7 mouse cellular contexts compared by ENCODE assay signal in the genomic region with DNA sequence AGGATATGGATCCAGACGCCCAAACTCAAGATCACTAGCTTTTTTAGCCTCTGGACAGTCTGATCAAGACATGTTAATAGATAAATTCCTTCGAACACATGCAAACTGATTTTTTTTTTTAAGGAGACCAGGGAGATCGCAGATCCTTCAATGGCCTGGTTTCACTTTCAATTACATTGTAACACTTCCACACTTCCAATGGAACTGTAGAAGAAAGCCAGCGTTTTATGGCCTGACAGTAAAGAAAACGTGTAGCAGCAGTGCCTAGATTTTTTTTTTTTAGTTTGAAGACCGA. TPM values are rescaled to one million over a fixed set of nuclear protein-coding genes. Genes with fewer than 3 reads are reported as not detected.
DNase-seq lines count a peak whose midpoint lies in the region; ATAC-seq lines count a peak whose summit lies in the region.

No protein-coding gene starts in this region.

- H3K4me2 ChIP-seq in forebrain, embryonic 11.5 days (ENCODE audit: low read depth, low read length, severe bottlenecking) = peak overlapping the region; percentile 88
- H3K4me2 ChIP-seq in liver, embryonic 11.5 days = peak overlapping the region; percentile 70
- peak overlapping the region; percentile 78 for H3K4me2 ChIP-seq in stomach, embryonic 16.5 days (ENCODE audit: low read depth, low read length)

- no peaks in the 10 kb centered on the region for H3K27me3 ChIP-seq in megakaryocyte, embryonic 14.5 days (replicated peaks)
- H3K27me3 ChIP-seq in forebrain, embryonic 11.5 days (ENCODE audit: control insufficient read depth, insufficient read depth, low read length) = no peaks in the 10 kb centered on the region
- no peaks in the 10 kb centered on the region for H3K27me3 ChIP-seq in liver, embryonic 11.5 days (replicated peaks; ENCODE audit: control insufficient read depth, insufficient read depth, low read length)
- no peaks in the 10 kb centered on the region for H3K27me3 ChIP-seq in stomach, embryonic 16.5 days (ENCODE audit: control insufficient read depth, insufficient read depth, low read length)

- H3K36me3 ChIP-seq in megakaryocyte, embryonic 14.5 days (replicated peaks; ENCODE audit: low read length) = peaks cover 38% of the 10 kb centered on the region
- H3K36me3 ChIP-seq in forebrain, embryonic 11.5 days (ENCODE audit: control insufficient read depth, insufficient read depth, low read length) = no peaks in the 10 kb centered on the region
- H3K36me3 ChIP-seq in liver, embryonic 11.5 days (ENCODE audit: control insufficient read depth, insufficient read depth, low read length) = no peaks in the 10 kb centered on the region
- H3K36me3 ChIP-seq in stomach, embryonic 16.5 days (ENCODE audit: control insufficient read depth, insufficient read depth, low read length) = no peaks in the 10 kb centered on the region

- DNase-seq in forebrain, embryonic 11.5 days (ENCODE audit: low spot score) = no peak
- no peak for DNase-seq in liver, embryonic 11.5 days (ENCODE audit: low spot score)
- DNase-seq in layer of hippocampus, postnatal 36 days = no peak

- H3K4me3 ChIP-seq in megakaryocyte, embryonic 14.5 days (replicated peaks) = peak overlapping the region; percentile 98
- peak overlapping the region; percentile 89 for H3K4me3 ChIP-seq in forebrain, embryonic 11.5 days (ENCODE audit: low read depth, low read length)
- H3K4me3 ChIP-seq in liver, embryonic 11.5 days (ENCODE audit: low read depth, low read length) = peak overlapping the region; percentile 75
- H3K4me3 ChIP-seq in stomach, embryonic 16.5 days (replicated peaks; ENCODE audit: low read length) = peak overlapping the region; percentile 82

- H3K4me1 ChIP-seq in megakaryocyte, embryonic 14.5 days = peaks cover 66% of the 10 kb centered on the region
- H3K4me1 ChIP-seq in forebrain, embryonic 11.5 days (replicated peaks; ENCODE audit: control insufficient read depth, insufficient read depth, low read length) = peaks cover 7% of the 10 kb centered on the region
- peaks cover 27% of the 10 kb centered on the region for H3K4me1 ChIP-seq in liver, embryonic 11.5 days (replicated peaks; ENCODE audit: control insufficient read depth, insufficient read depth, low read length)
- peaks cover 20% of the 10 kb centered on the region for H3K4me1 ChIP-seq in stomach, embryonic 16.5 days (ENCODE audit: control insufficient read depth, insufficient read depth, low read length)

- peak overlapping the region; percentile 92; the same call in 1 of the 2 replicates for H3K9ac ChIP-seq in forebrain, embryonic 11.5 days (ENCODE audit: low read length)
- peak overlapping the region; percentile 86 for H3K9ac ChIP-seq in liver, embryonic 11.5 days (ENCODE audit: low read depth, low read length)
- peak overlapping the region; percentile 94 for H3K9ac ChIP-seq in stomach, embryonic 16.5 days (ENCODE audit: low read length)

- no peaks in the 10 kb centered on the region for H3K9me3 ChIP-seq in megakaryocyte, embryonic 14.5 days
- H3K9me3 ChIP-seq in forebrain, embryonic 11.5 days (ENCODE audit: control insufficient read depth, low read length) = no peaks in the 10 kb centered on the region
- H3K9me3 ChIP-seq in liver, embryonic 11.5 days (ENCODE audit: control insufficient read depth, low read length) = no peaks in the 10 kb centered on the region
- H3K9me3 ChIP-seq in stomach, embryonic 16.5 days (replicated peaks; ENCODE audit: control insufficient read depth, low read length) = no peaks in the 10 kb centered on the region

- H3K27ac ChIP-seq in forebrain, embryonic 11.5 days (ENCODE audit: low read depth, low read length) = no peak overlapping the region
- no peak overlapping the region for H3K27ac ChIP-seq in liver, embryonic 11.5 days (ENCODE audit: low read depth, low read length)
- peak overlapping the region; percentile 93; the same call in 1 of the 2 replicates for H3K27ac ChIP-seq in stomach, embryonic 16.5 days (ENCODE audit: low read length)

- ATAC-seq in megakaryocyte, adult 5-6 weeks (ENCODE audit: poor library complexity, severe bottlenecking) = no peak
- ATAC-seq in forebrain, embryonic 11.5 days (replicated peaks; ENCODE audit: low FRiP score) = no peak
- no peak for ATAC-seq in liver, embryonic 11.5 days (replicated peaks; ENCODE audit: low FRiP score)
- no peak for ATAC-seq in stomach, embryonic 16.5 days (ENCODE audit: insufficient read depth, low FRiP score)
- ATAC-seq in erythroid progenitor cell, adult 5-6 weeks (replicated peaks; ENCODE audit: low FRiP score, poor library complexity, severe bottlenecking) = no peak

- 45% methylated on average over 6 of the region's 6 CpGs for WGBS in forebrain, embryonic 11.5 days
- 17% methylated on average over 6 of the region's 6 CpGs for whole genome bisulfite sequencing in liver, embryonic 11.5 days
- WGBS in stomach, embryonic 16.5 days = 8% methylated on average over 6 of the region's 6 CpGs

RNA-seq across cellular contexts. Expression of gene Rab21, which starts 1.2 kb away (rescaled TPM):
- polyA plus RNA-seq in megakaryocyte, embryonic 14.5 days (2012; ENCODE audit: insufficient read depth, low replicate concordance) = 33.5 and 38.0 TPM in 2 replicates
- 88.2 and 97.4 TPM in 2 replicates for total RNA-seq in megakaryocyte, adult 5-6 weeks (2015)
- total RNA-seq in megakaryocyte, adult 5-6 weeks (2017) = 49.3 and 53.4 TPM in 2 replicates
- 10.0 and 11.9 TPM in 2 replicates for polyA plus RNA-seq in forebrain, embryonic 11.5 days (2014; fragmentation: Nextera tagmentation; extraction: Ambion mirVana)
- 5.1 and 5.3 TPM in 2 replicates for polyA plus RNA-seq in liver, embryonic 11.5 days (2014; fragmentation: Nextera tagmentation; extraction: Ambion mirVana)
- polyA plus RNA-seq in stomach, embryonic 16.5 days (2015; fragmentation: Nextera tagmentation; extraction: Ambion mirVana) = 3.6 and 4.2 TPM in 2 replicates
- 25.2 and 45.0 TPM in 2 replicates for total RNA-seq in erythroid progenitor cell, adult 5-6 weeks (2015; ENCODE audit: low replicate concordance)
- total RNA-seq in erythroid progenitor cell, adult 5-6 weeks (2017; ENCODE audit: low replicate concordance) = 15.8 and 22.5 TPM in 2 replicates
- total RNA-seq in layer of hippocampus, postnatal 36 days (2021) = 10 to 100 TPM; 52.7 to 58.9 TPM

RNA-seq across cellular contexts. Expression of gene Tmem19, which starts 48.1 kb away (rescaled TPM):
- polyA plus RNA-seq in megakaryocyte, embryonic 14.5 days (2012; ENCODE audit: insufficient read depth, low replicate concordance) = 6.1 and 9.6 TPM in 2 replicates
- 16.6 and 22.8 TPM in 2 replicates for total RNA-seq in megakaryocyte, adult 5-6 weeks (2015)
- total RNA-seq in megakaryocyte, adult 5-6 weeks (2017) = 20.2 and 25.6 TPM in 2 replicates
- polyA plus RNA-seq in forebrain, embryonic 11.5 days (2014; fragmentation: Nextera tagmentation; extraction: Ambion mirVana) = 32.6 and 33.7 TPM in 2 replicates
- 21.2 and 22.8 TPM in 2 replicates for polyA plus RNA-seq in liver, embryonic 11.5 days (2014; fragmentation: Nextera tagmentation; extraction: Ambion mirVana)
- 28.5 and 33.7 TPM in 2 replicates for polyA plus RNA-seq in stomach, embryonic 16.5 days (2015; fragmentation: Nextera tagmentation; extraction: Ambion mirVana)
- 12.6 and 18.0 TPM in 2 replicates for total RNA-seq in erythroid progenitor cell, adult 5-6 weeks (2015; ENCODE audit: low replicate concordance)
- total RNA-seq in erythroid progenitor cell, adult 5-6 weeks (2017; ENCODE audit: low replicate concordance) = 6.8 and 27.8 TPM in 2 replicates
- 10 to 100 TPM; 39.7 to 41.7 TPM for total RNA-seq in layer of hippocampus, postnatal 36 days (2021)
